Mouse (Mus musculus): ENCODE results near the gene Polr2f. TPM values are rescaled to one million over a fixed set of nuclear protein-coding genes. Genes with fewer than 3 reads are reported as not detected.

Polr2f gene
- polyA plus RNA-seq, 1 experiment from 2014 or later: 295 TPM

- H3K9me3 ChIP-seq: no peaks in the 10 kb centered on the region
- ATAC-seq (ENCODE audit: low FRiP score): no peak
- 64% methylated on average over 10 of the region's 10 CpGs for WGBS
Observed at GRCm38 (mm10) chr15:79139640-79140039, 1.2 kb upstream of the Polr2f start.

GRCm38 (mm10) chr15:79141566-79141917, 733 bp downstream of the Polr2f start:
- H3K9me3 ChIP-seq: no peaks in the 10 kb centered on the region
- ATAC-seq (ENCODE audit: low FRiP score): no peak
- peak overlapping the region; percentile 66 for H3K4me3 ChIP-seq
- H3K27ac ChIP-seq: no peak overlapping the region; the same call in 1 of the 2 replicates
- peak overlapping the region; percentile 95 for H3K4me2 ChIP-seq
- H3K27me3 ChIP-seq: 0 out of 2 replicates have a peak, but pooled peaks cover 2% of the 10 kb centered on the region
- peaks cover 25% of the 10 kb centered on the region for H3K36me3 ChIP-seq
- peaks cover 23% of the 10 kb centered on the region for H3K4me1 ChIP-seq (replicated peaks)
- H3K9ac ChIP-seq: peak overlapping the region; percentile 83
- WGBS: 0% methylated on average over 7 of the region's 7 CpGs

More at GRCm38 (mm10) chr15:79139640-79140039, 1.2 kb upstream of the Polr2f start:
- Histone ChIP-seq H3K4me3 (no peak overlapping the region), H3K4me2 (no peak overlapping the region), H3K27ac (no peak overlapping the region), H3K36me3 (peaks cover 7% of the 10 kb centered on the region), H3K9ac (no peak overlapping the region), H3K27me3 (0 out of 2 replicates have a peak, but pooled peaks cover 2% of the 10 kb centered on the region), H3K4me1 (replicated peaks) (peaks cover 23% of the 10 kb centered on the region)

GRCm38 (mm10) chr15:79143316-79143715, 2.5 kb downstream of the Polr2f start:
- Histone ChIP-seq H3K36me3 (peaks cover 43% of the 10 kb centered on the region), H3K9me3 (no peaks in the 10 kb centered on the region)
- 89% methylated on average over 12 of the region's 12 CpGs for WGBS

GRCm38 (mm10) chr15:79144021-79144420, 3.2 kb downstream of the Polr2f start:
- no peak overlapping the region for H3K9ac ChIP-seq
- no peaks in the 10 kb centered on the region for H3K9me3 ChIP-seq
- no peak overlapping the region for H3K4me2 ChIP-seq
- no peak for ATAC-seq (ENCODE audit: low FRiP score)
- H3K27me3 ChIP-seq: 0 out of 2 replicates have a peak, but pooled peaks cover 2% of the 10 kb centered on the region
- H3K27ac ChIP-seq: no peak overlapping the region
- H3K4me1 ChIP-seq (replicated peaks): peaks cover 23% of the 10 kb centered on the region
- 91% methylated on average over 8 of the region's 8 CpGs for WGBS
- no peak overlapping the region for H3K4me3 ChIP-seq
- peaks cover 49% of the 10 kb centered on the region for H3K36me3 ChIP-seq

More at GRCm38 (mm10) chr15:79143316-79143715, 2.5 kb downstream of the Polr2f start:
- no peak overlapping the region for H3K27ac ChIP-seq
- no peak overlapping the region for H3K4me2 ChIP-seq
- H3K4me1 ChIP-seq (replicated peaks): peaks cover 23% of the 10 kb centered on the region
- H3K9ac ChIP-seq: no peak overlapping the region
- 0 out of 2 replicates have a peak, but pooled peaks cover 2% of the 10 kb centered on the region for H3K27me3 ChIP-seq
- no peak for ATAC-seq (ENCODE audit: low FRiP score)
- no peak overlapping the region for H3K4me3 ChIP-seq

- WGBS: 95% methylated on average over 7 of the region's 7 CpGs
- H3K27ac ChIP-seq: no peak overlapping the region
- H3K36me3 ChIP-seq: peaks cover 60% of the 10 kb centered on the region
- no peak overlapping the region for H3K4me3 ChIP-seq
- H3K4me2 ChIP-seq: no peak overlapping the region
- H3K27me3 ChIP-seq: no peaks in the 10 kb centered on the region
- no peaks in the 10 kb centered on the region for H3K9me3 ChIP-seq
- ATAC-seq (ENCODE audit: low FRiP score): no peak
- no peak overlapping the region for H3K9ac ChIP-seq
- peaks cover 18% of the 10 kb centered on the region for H3K4me1 ChIP-seq (replicated peaks)
Observed at GRCm38 (mm10) chr15:79145522-79145921, 4.7 kb downstream of the Polr2f start.

- WGBS: 51% methylated on average over 7 of the region's 7 CpGs
- H3K27ac ChIP-seq: peak overlapping the region; percentile 14; the same call in 1 of the 2 replicates
- H3K4me3 ChIP-seq: no peak overlapping the region
- no peaks in the 10 kb centered on the region for H3K27me3 ChIP-seq
- ATAC-seq (ENCODE audit: low FRiP score): no peak
- H3K36me3 ChIP-seq: peaks cover 79% of the 10 kb centered on the region
- H3K4me1 ChIP-seq (replicated peaks): peaks cover 26% of the 10 kb centered on the region
- no peak overlapping the region for H3K9ac ChIP-seq
- no peaks in the 10 kb centered on the region for H3K9me3 ChIP-seq
- no peak overlapping the region for H3K4me2 ChIP-seq
Observed at GRCm38 (mm10) chr15:79148533-79148932, 7.7 kb downstream of the Polr2f start.

GRCm38 (mm10) chr15:79151881-79152280, 11.1 kb downstream of the Polr2f start:
- Histone ChIP-seq H3K4me3 (no peak overlapping the region), H3K9ac (peak overlapping the region; percentile 63), H3K4me2 (no peak overlapping the region), H3K9me3 (no peaks in the 10 kb centered on the region), H3K27ac (peak overlapping the region; percentile 91), H3K36me3 (peaks cover 50% of the 10 kb centered on the region), H3K4me1 (replicated peaks) (peaks cover 32% of the 10 kb centered on the region), H3K27me3 (no peaks in the 10 kb centered on the region)
- 27% methylated on average over 8 of the region's 8 CpGs for WGBS
- peak; percentile 39; the same call in 1 of the 2 replicates for ATAC-seq (ENCODE audit: low FRiP score)

GRCm38 (mm10) chr15:79152709-79153108, 11.9 kb downstream of the Polr2f start:
- H3K27ac ChIP-seq: peak overlapping the region; percentile 91
- 47% methylated on average over 6 of the region's 6 CpGs for WGBS
- H3K9ac ChIP-seq: no peak overlapping the region
- peaks cover 32% of the 10 kb centered on the region for H3K4me1 ChIP-seq (replicated peaks)
- H3K4me3 ChIP-seq: no peak overlapping the region
- H3K9me3 ChIP-seq: no peaks in the 10 kb centered on the region
- no peak overlapping the region for H3K4me2 ChIP-seq
- H3K27me3 ChIP-seq: 0 out of 2 replicates have a peak, but pooled peaks cover 4% of the 10 kb centered on the region
- ATAC-seq (ENCODE audit: low FRiP score): no peak
- H3K36me3 ChIP-seq: peaks cover 42% of the 10 kb centered on the region

GRCm38 (mm10) chr15:79155572-79155971, 14.8 kb downstream of the Polr2f start:
- 24% methylated on average over 3 of the region's 3 CpGs for WGBS
- Histone ChIP-seq H3K9ac (peak overlapping the region; percentile 2; the same call in 1 of the 2 replicates), H3K27ac (no peak overlapping the region)

GRCm38 (mm10) chr15:79162301-79162700, 21.5 kb downstream of the Polr2f start:
- Histone ChIP-seq H3K9ac (peak overlapping the region; percentile 24; the same call in 1 of the 2 replicates), H3K9me3 (no peaks in the 10 kb centered on the region), H3K4me2 (peak overlapping the region; percentile 21; the same call in 1 of the 2 replicates), H3K4me3 (peak overlapping the region; percentile 27), H3K27ac (no peak overlapping the region), H3K4me1 (replicated peaks) (peaks cover 31% of the 10 kb centered on the region), H3K36me3 (no peaks in the 10 kb centered on the region), H3K27me3 (peaks cover 67% of the 10 kb centered on the region)
- ATAC-seq (ENCODE audit: low FRiP score): no peak
- WGBS: 74% methylated on average over 7 of the region's 7 CpGs

More at GRCm38 (mm10) chr15:79155572-79155971, 14.8 kb downstream of the Polr2f start:
- peaks cover 19% of the 10 kb centered on the region for H3K36me3 ChIP-seq
- no peak overlapping the region for H3K4me2 ChIP-seq
- H3K4me3 ChIP-seq: no peak overlapping the region
- peaks cover 6% of the 10 kb centered on the region; the same call in 1 of the 2 replicates for H3K27me3 ChIP-seq
- ATAC-seq (ENCODE audit: low FRiP score): no peak
- H3K9me3 ChIP-seq: no peaks in the 10 kb centered on the region
- H3K4me1 ChIP-seq (replicated peaks): peaks cover 32% of the 10 kb centered on the region

GRCm38 (mm10) chr15:79162822-79163221, 22.0 kb downstream of the Polr2f start:
- no peak overlapping the region for H3K4me2 ChIP-seq

GRCm38 (mm10) chr15:79164251-79164650, 23.4 kb downstream of the Polr2f start:
- Histone ChIP-seq H3K36me3 (no peaks in the 10 kb centered on the region), H3K27me3 (peaks cover 70% of the 10 kb centered on the region), H3K9ac (peak overlapping the region; percentile 39; the same call in 1 of the 2 replicates), H3K9me3 (no peaks in the 10 kb centered on the region), H3K4me1 (replicated peaks) (peaks cover 31% of the 10 kb centered on the region), H3K27ac (no peak overlapping the region), H3K4me3 (peak overlapping the region; percentile 27), H3K4me2 (no peak overlapping the region)
- whole genome bisulfite sequencing: 8% methylated on average over 9 of the region's 15 CpGs
- no peak for ATAC-seq (ENCODE audit: low FRiP score)

More at GRCm38 (mm10) chr15:79162822-79163221, 22.0 kb downstream of the Polr2f start:
- no peak for ATAC-seq (ENCODE audit: low FRiP score)
- Histone ChIP-seq H3K27ac (no peak overlapping the region), H3K27me3 (peaks cover 67% of the 10 kb centered on the region), H3K36me3 (no peaks in the 10 kb centered on the region), H3K4me3 (peak overlapping the region; percentile 27), H3K9ac (peak overlapping the region; percentile 49; the same call in 1 of the 2 replicates), H3K4me1 (replicated peaks) (peaks cover 31% of the 10 kb centered on the region), H3K9me3 (no peaks in the 10 kb centered on the region)
- WGBS: 43% methylated on average over 14 of the region's 14 CpGs

GRCm38 (mm10) chr15:79165140-79165539, 24.3 kb downstream of the Polr2f start, which contains the start of gene Sox10:
Gene Sox10, minus strand, starts transcription at chr15:79165240.
- no peak for ATAC-seq (ENCODE audit: low FRiP score)
- peaks cover 31% of the 10 kb centered on the region for H3K4me1 ChIP-seq (replicated peaks)
- peak within 1 kb of the TSS; percentile 27 for H3K4me3 ChIP-seq
- peaks cover 68% of the 10 kb centered on the region for H3K27me3 ChIP-seq
- no peaks in the 10 kb centered on the region for H3K36me3 ChIP-seq
- H3K9me3 ChIP-seq: no peaks in the 10 kb centered on the region
- H3K4me2 ChIP-seq: peak within 1 kb of the TSS; percentile 19; the same call in 1 of the 2 replicates
- H3K9ac ChIP-seq: peak within 1 kb of the TSS; percentile 56
- H3K27ac ChIP-seq: peak within 1 kb of the TSS; percentile 72
- WGBS: 51% methylated on average over 5 of the region's 5 CpGs

Measured in hindbrain, embryonic 13.5 days (tissue).